Mouse (Mus musculus) cerebellum, adult 2 months (tissue): ENCODE data around the gene Fn3k.

Source experiments
- CTCF ChIP-seq: fragments of 200-500 bp; IDR thresholded peaks from 2 replicates; pipeline ENCODE4 v1.5.1; 2011; ENCODE audit warnings: low read depth, mild to moderate bottlenecking, control low read depth, low read length, moderate library complexity, borderline replicate concordance; ENCODE audit not compliant: insufficient read depth
- POLR2A ChIP-seq: fragments of 200-500 bp; IDR thresholded peaks from 2 replicates; pipeline ENCODE4 v1.6.1; 2011; ENCODE audit warnings: low read length, control low read depth, borderline replicate concordance; ENCODE audit not compliant: insufficient read depth

- TF ChIP-seq CTCF (no peak), POLR2A (no peak)
Observed at GRCm38 (mm10) chr11:121407366-121408155, 27.2 kb upstream of the Fn3k start.
